ENCODE assay signal across 13 mouse cellular contexts in genomic region chr3:87149425-87149824, GRCm38 (mm10). TPM values are rescaled to one million over a fixed set of nuclear protein-coding genes. Genes with fewer than 3 reads are reported as not detected.
DNase-seq lines count a peak whose midpoint lies in the region; ATAC-seq lines count a peak whose summit lies in the region.
"Had no signal": no experiment of that assay in that cellular context is flagged by ENCODE, and none has a peak within 500 bp of the region (broad histone marks: within the 10 kb centered on the region; RNA-seq: fewer than 3 reads in every experiment).

No protein-coding gene starts in this region.

- H3K4me2 ChIP-seq in heart, embryonic 11.5 days, result no peak overlapping the region
- no peak overlapping the region for H3K4me2 ChIP-seq in kidney, embryonic 16.5 days (replicated peaks; ENCODE audit: low read depth, low read length)
- no peak overlapping the region for H3K4me2 ChIP-seq in limb, embryonic 11.5 days (ENCODE audit: low read depth, severe bottlenecking)

- H3K9ac ChIP-seq in heart, embryonic 11.5 days (ENCODE audit: low read depth, low read length), result 0 out of 2 replicates have a peak overlapping the region, but pooled peaks have one; percentile 75
- H3K9ac ChIP-seq in kidney, embryonic 16.5 days (replicated peaks; ENCODE audit: low read length), result no peak overlapping the region
- H3K9ac ChIP-seq in limb, embryonic 11.5 days (ENCODE audit: low read length), result no peak overlapping the region

- no peak for DNase-seq in heart, postnatal 10 days
- no peak for DNase-seq in kidney, postnatal 25 days
- DNase-seq in R1 (ENCODE audit: low read depth, low spot score), result peak; percentile 60
- no peak for DNase-seq in limb, embryonic 11.5 days (ENCODE audit: low spot score)
- DNase-seq in cerebellum, postnatal 10 days, result no peak
- DNase-seq in layer of hippocampus, postnatal 25 days (ENCODE audit: extremely low spot score in 1 of 2, low spot score in 1 of 2), result no peak
- DNase-seq: cerebellum, adult 2 months; gastrocnemius, postnatal 10 days; kidney, postnatal 4 days; lung, postnatal 4 days had no signal

- 49% methylated on average over 10 of the region's 10 CpGs for WGBS in heart, embryonic 11.5 days (ENCODE audit: insufficient replicate concordance)
- 68% methylated on average over 10 of the region's 10 CpGs for WGBS in kidney, embryonic 16.5 days
- 78% methylated on average over 10 of the region's 10 CpGs for WGBS in limb, embryonic 11.5 days

- intact Hi-C loops in heart, postnatal 10 days (cut with DNase I), result no loop called here

- ATAC-seq in heart, embryonic 11.5 days (replicated peaks; ENCODE audit: insufficient number of reproducible peaks, low FRiP score, low TSS enrichment), result no peak
- no peak for ATAC-seq in kidney, embryonic 16.5 days (ENCODE audit: low FRiP score, low TSS enrichment)
- no peak for ATAC-seq in limb, embryonic 11.5 days (ENCODE audit: insufficient number of reproducible peaks, low FRiP score, low TSS enrichment, low read depth)

- H3K27me3 ChIP-seq in heart, embryonic 11.5 days (ENCODE audit: control insufficient read depth, insufficient read depth, low read length), result no peaks in the 10 kb centered on the region
- H3K27me3 ChIP-seq in kidney, embryonic 16.5 days (ENCODE audit: insufficient read depth, low read length), result no peaks in the 10 kb centered on the region
- H3K27me3 ChIP-seq in limb, embryonic 11.5 days (ENCODE audit: control insufficient read depth, insufficient read depth, low read length), result no peaks in the 10 kb centered on the region
- H3K27me3 ChIP-seq: Patski had no signal

- H3K27ac ChIP-seq in heart, embryonic 11.5 days (ENCODE audit: low read depth, low read length), result peak overlapping the region; percentile 99
- H3K27ac ChIP-seq in kidney, embryonic 16.5 days (ENCODE audit: low read length), result peak overlapping the region; percentile 98
- peak overlapping the region; percentile 98 for H3K27ac ChIP-seq in limb, embryonic 11.5 days (replicated peaks; ENCODE audit: low read depth, low read length)

- no peaks in the 10 kb centered on the region for H3K9me3 ChIP-seq in heart, embryonic 11.5 days (replicated peaks; ENCODE audit: control insufficient read depth, low read length)
- no peaks in the 10 kb centered on the region for H3K9me3 ChIP-seq in kidney, embryonic 16.5 days (ENCODE audit: low read length)
- H3K9me3 ChIP-seq in limb, embryonic 11.5 days (ENCODE audit: control insufficient read depth, low read length), result no peaks in the 10 kb centered on the region

- H3K36me3 ChIP-seq in heart, embryonic 11.5 days (ENCODE audit: control insufficient read depth, insufficient read depth, low read length), result no peaks in the 10 kb centered on the region
- H3K36me3 ChIP-seq in kidney, embryonic 16.5 days (ENCODE audit: insufficient read depth, low read length), result no peaks in the 10 kb centered on the region
- no peaks in the 10 kb centered on the region for H3K36me3 ChIP-seq in limb, embryonic 11.5 days (ENCODE audit: control insufficient read depth, insufficient read depth, low read length)

- H3K4me1 ChIP-seq in heart, embryonic 11.5 days (ENCODE audit: control insufficient read depth, insufficient read depth, low read length), result peaks cover 58% of the 10 kb centered on the region
- peaks cover 67% of the 10 kb centered on the region for H3K4me1 ChIP-seq in kidney, embryonic 16.5 days (ENCODE audit: insufficient read depth, low read length)
- peaks cover 48% of the 10 kb centered on the region for H3K4me1 ChIP-seq in limb, embryonic 11.5 days (ENCODE audit: control insufficient read depth, insufficient read depth, low read length)

- no peak overlapping the region for H3K4me3 ChIP-seq in heart, embryonic 11.5 days (ENCODE audit: low read depth, low read length)
- no peak overlapping the region for H3K4me3 ChIP-seq in kidney, embryonic 16.5 days (ENCODE audit: low read length)
- H3K4me3 ChIP-seq in limb, embryonic 11.5 days (ENCODE audit: low read depth, low read length), result no peak overlapping the region

RNA-seq across cellular contexts. Expression of gene Kirrel, which starts 25.1 kb away (rescaled TPM):
- polyA plus RNA-seq in heart, embryonic 11.5 days (2014; fragmentation: Nextera tagmentation; extraction: Ambion mirVana), result 9.9 and 12.6 TPM in 2 replicates
- total RNA-seq in heart, postnatal 10 days (2021), result 10 to 100 TPM; 12.8 to 14.8 TPM
- polyA plus RNA-seq in kidney, embryonic 16.5 days (2015; fragmentation: Nextera tagmentation; extraction: Ambion mirVana), result 16.4 and 18.6 TPM in 2 replicates
- polyA plus RNA-seq in limb, embryonic 11.5 days (2014; fragmentation: Nextera tagmentation; extraction: Ambion mirVana), result 12.8 and 13.6 TPM in 2 replicates
- total RNA-seq in layer of hippocampus, postnatal 25 days (2021), result 1 to 10 TPM; 3.4 TPM
